Mouse (Mus musculus): ENCODE measurements around the gene Col3a1.
A peak's percentile ranks its signal among the peaks of the same experiment; 100 is the strongest.

Gene Col3a1

GRCm38 (mm10) chr1:45311388-45311787, at the start of gene Col3a1:
TSS of gene Col3a1 (plus strand) at chr1:45311538.
- DNase-seq (ENCODE audit: low spot score in 2 of 2) = no peak

- DNase-seq (ENCODE audit: low spot score in 2 of 2) = no peak
These were observed 41.9 kb upstream of the Col3a1 start for GRCm38 (mm10) chr1:45269421-45269820.

- DNase-seq (ENCODE audit: low spot score in 2 of 2) = no peak
These were observed 35.3 kb upstream of the Col3a1 start for GRCm38 (mm10) chr1:45276006-45276539.

GRCm38 (mm10) chr1:45287954-45288353, 23.4 kb upstream of the Col3a1 start:
- DNase-seq (ENCODE audit: low spot score in 2 of 2) = no peak

GRCm38 (mm10) chr1:45290037-45290436, 21.3 kb upstream of the Col3a1 start:
- DNase-seq (ENCODE audit: low spot score in 2 of 2) = no peak

GRCm38 (mm10) chr1:45299394-45300119, 11.8 kb upstream of the Col3a1 start:
- DNase-seq (ENCODE audit: low spot score in 2 of 2) = no peak

- DNase-seq (ENCODE audit: low spot score in 2 of 2) = no peak
These were observed 7.1 kb upstream of the Col3a1 start for GRCm38 (mm10) chr1:45304273-45304672.

- no peak for DNase-seq (ENCODE audit: low spot score in 2 of 2)
These were observed 2.3 kb upstream of the Col3a1 start for GRCm38 (mm10) chr1:45309015-45309414.

- no peak for DNase-seq (ENCODE audit: low spot score in 2 of 2)
These were observed 624 bp downstream of the Col3a1 start for GRCm38 (mm10) chr1:45311962-45312361.

- no peak for DNase-seq (ENCODE audit: low spot score in 2 of 2)
These were observed 1.5 kb downstream of the Col3a1 start for GRCm38 (mm10) chr1:45312870-45313269.

- DNase-seq (ENCODE audit: low spot score in 2 of 2) = peak in 1 of 2 experiments; percentile 28
These were observed 2.5 kb downstream of the Col3a1 start for GRCm38 (mm10) chr1:45313696-45314295.

GRCm38 (mm10) chr1:45315767-45316528, 4.6 kb downstream of the Col3a1 start:
- no peak for DNase-seq (ENCODE audit: low spot score in 2 of 2)

GRCm38 (mm10) chr1:45318241-45318640, 6.9 kb downstream of the Col3a1 start:
- DNase-seq (ENCODE audit: low spot score in 2 of 2) = no peak

- DNase-seq (ENCODE audit: low spot score in 2 of 2) = no peak
These were observed 9.5 kb downstream of the Col3a1 start for GRCm38 (mm10) chr1:45320861-45321260.

- DNase-seq (ENCODE audit: low spot score in 2 of 2) = no peak
These were observed 17.8 kb downstream of the Col3a1 start for GRCm38 (mm10) chr1:45329149-45329548.

- peak; percentile 18 to 19 for DNase-seq (ENCODE audit: low spot score in 2 of 2)
These were observed 44.6 kb downstream of the Col3a1 start for GRCm38 (mm10) chr1:45355944-45356343.

GRCm38 (mm10) chr1:45358020-45358419, 46.7 kb downstream of the Col3a1 start:
- DNase-seq (ENCODE audit: low spot score in 2 of 2) = no peak

- no peak for DNase-seq (ENCODE audit: low spot score in 2 of 2)
These were observed 47.8 kb downstream of the Col3a1 start for GRCm38 (mm10) chr1:45359147-45359546.

GRCm38 (mm10) chr1:45359673-45360072, 48.3 kb downstream of the Col3a1 start:
- no peak for DNase-seq (ENCODE audit: low spot score in 2 of 2)

GRCm38 (mm10) chr1:45363274-45363673, 51.9 kb downstream of the Col3a1 start:
- DNase-seq (ENCODE audit: low spot score in 2 of 2) = no peak

- DNase-seq (ENCODE audit: low spot score in 2 of 2) = no peak
These were observed 54.1 kb downstream of the Col3a1 start for GRCm38 (mm10) chr1:45365427-45365826.

GRCm38 (mm10) chr1:45379992-45380690, 68.8 kb downstream of the Col3a1 start:
- no peak for DNase-seq (ENCODE audit: low spot score in 2 of 2)
